In genomic region chr16:10849965-10850861, GRCm38 (mm10) we compare ENCODE assay signal across 9 mouse cellular contexts. TPM values are rescaled to one million over a fixed set of nuclear protein-coding genes. Genes with fewer than 3 reads are reported as not detected.
DNase-seq lines count a peak whose midpoint lies in the region; ATAC-seq and TF ChIP-seq lines count a peak whose summit lies in the region.
"Had no signal": no experiment of that assay in that cellular context is flagged by ENCODE, and none has a peak within 500 bp of the region (broad histone marks: within the 10 kb centered on the region; RNA-seq: fewer than 3 reads in every experiment).

No protein-coding gene starts in this region.

- peak; percentile 11 to 42 for DNase-seq in left cerebral cortex, adult 18-20 months (ENCODE audit: low spot score in 2 of 2)
- DNase-seq in left cerebral cortex, adult 2 months (ENCODE audit: extremely low spot score in 1 of 2, low spot score in 2 of 2), result no peak
- peak; percentile 86 to 89 for DNase-seq in cerebellum, adult 18-20 months
- DNase-seq in heart, adult 8-10 months (ENCODE audit: low spot score), result peak; percentile 48
- DNase-seq in layer of hippocampus, postnatal 14 days (ENCODE audit: low spot score in 2 of 2), result peak; percentile 51 to 69
- DNase-seq in right cerebral cortex, adult 2 months (ENCODE audit: low spot score in 2 of 2), result peak; percentile 29 to 39
- no peak for DNase-seq in thymus, postnatal 25 days

- no peak for TF ChIP-seq CTCF in left cerebral cortex, adult 2 months (IDR thresholded peaks at IDR 0.05)

- no peak overlapping the region for H3K27ac ChIP-seq in left cerebral cortex, adult 2 months
- H3K27ac ChIP-seq: hindbrain, embryonic 15.5 days had no signal

- intact Hi-C loops in left cerebral cortex, adult 2 months (cut with DNase I), result loop anchor here (5.0 to 10.0 kb wide), 3 partner anchors 185 to 278 kb away; no protein-coding TSS in a partner anchor

- H3K4me3 ChIP-seq in left cerebral cortex, adult 2 months, result no peak overlapping the region
- H3K4me3 ChIP-seq: hindbrain, embryonic 15.5 days had no signal

- no peak for ATAC-seq in megakaryocyte-erythroid progenitor cell, adult 5-6 weeks (replicated peaks; ENCODE audit: low FRiP score, low TSS enrichment, poor library complexity, severe bottlenecking)

RNA-seq across cellular contexts. Expression of gene Rmi2, which starts 15.4 kb away (rescaled TPM):
- under 1 TPM in 1 of 2 experiments, not detected in 1; 0.16 TPM for total RNA-seq in left cerebral cortex, adult 18-20 months (2021)
- under 1 TPM; 0.14 to 0.42 TPM for total RNA-seq in left cerebral cortex, adult 2 months (2021)
- under 1 TPM; 0.29 to 0.41 (median 0.32) TPM for total RNA-seq in heart, adult 8-10 months (2022)
- total RNA-seq in layer of hippocampus, postnatal 14 days (2021), result under 1 TPM; 0.24 to 0.46 TPM
- 1.3 and 6.6 TPM in 2 replicates for total RNA-seq in megakaryocyte-erythroid progenitor cell, adult 5-6 weeks (2014; fragmentation: Nextera tagmentation)
- total RNA-seq in megakaryocyte-erythroid progenitor cell, adult 5-6 weeks (2017), result 4.7 and 5.5 TPM in 2 replicates

RNA-seq across cellular contexts. Expression of gene Gm11172, which starts 37.5 kb away (rescaled TPM):
- not detected for total RNA-seq in left cerebral cortex, adult 18-20 months (2021)
- not detected for total RNA-seq in left cerebral cortex, adult 2 months (2021)
- total RNA-seq in heart, adult 8-10 months (2022), result not detected
- total RNA-seq in layer of hippocampus, postnatal 14 days (2021), result not detected
- total RNA-seq in megakaryocyte-erythroid progenitor cell, adult 5-6 weeks (2014; fragmentation: Nextera tagmentation), result not detected in 2 replicates
- not detected in 2 replicates for total RNA-seq in megakaryocyte-erythroid progenitor cell, adult 5-6 weeks (2017)

RNA-seq across cellular contexts. Expression of gene Prm1, which starts 44.6 kb away (rescaled TPM):
- total RNA-seq in left cerebral cortex, adult 18-20 months (2021), result not detected
- not detected for total RNA-seq in left cerebral cortex, adult 2 months (2021)
- total RNA-seq in heart, adult 8-10 months (2022), result not detected
- total RNA-seq in layer of hippocampus, postnatal 14 days (2021), result not detected
- total RNA-seq in megakaryocyte-erythroid progenitor cell, adult 5-6 weeks (2014; fragmentation: Nextera tagmentation), result not detected in 2 replicates
- not detected in 2 replicates for total RNA-seq in megakaryocyte-erythroid progenitor cell, adult 5-6 weeks (2017)

RNA-seq across cellular contexts. Expression of gene Prm2, which starts 54.3 kb away (rescaled TPM):
- total RNA-seq in left cerebral cortex, adult 18-20 months (2021), result not detected
- not detected for total RNA-seq in left cerebral cortex, adult 2 months (2021)
- not detected for total RNA-seq in heart, adult 8-10 months (2022)
- not detected for total RNA-seq in layer of hippocampus, postnatal 14 days (2021)
- not detected in 2 replicates for total RNA-seq in megakaryocyte-erythroid progenitor cell, adult 5-6 weeks (2014; fragmentation: Nextera tagmentation)
- not detected in 2 replicates for total RNA-seq in megakaryocyte-erythroid progenitor cell, adult 5-6 weeks (2017)

RNA-seq across cellular contexts. Expression of gene Prm3, which starts 59.5 kb away (rescaled TPM):
- not detected for total RNA-seq in left cerebral cortex, adult 18-20 months (2021)
- not detected for total RNA-seq in left cerebral cortex, adult 2 months (2021)
- total RNA-seq in heart, adult 8-10 months (2022), result not detected
- not detected for total RNA-seq in layer of hippocampus, postnatal 14 days (2021)
- total RNA-seq in megakaryocyte-erythroid progenitor cell, adult 5-6 weeks (2014; fragmentation: Nextera tagmentation), result not detected in 2 replicates
- not detected in 2 replicates for total RNA-seq in megakaryocyte-erythroid progenitor cell, adult 5-6 weeks (2017)

Comparison
In these comparisons a context has a peak if more than half of its experiments do, and no peak if none do; other contexts are left out.
1. DNase-seq: peak in left cerebral cortex, adult 18-20 months (2 of 2), cerebellum, adult 18-20 months (2 of 2), heart, adult 8-10 months (single experiment), layer of hippocampus, postnatal 14 days (2 of 2) and right cerebral cortex, adult 2 months (2 of 2); none in left cerebral cortex, adult 2 months (0 of 2) and thymus, postnatal 25 days (single experiment).